Mouse (Mus musculus): Measurements from ENCODE around the gene Gm9837. TPM values are rescaled to one million over a fixed set of nuclear protein-coding genes. Genes with fewer than 3 reads are reported as not detected.

The Gm9837 gene
- total and polyA plus RNA-seq, 2 experiments from 2014 or later = 1.7 TPM; not detected in 1

- no peak for ATAC-seq
- DNase-seq = no peak
- no peaks in the 10 kb centered on the region for H3K27me3 ChIP-seq (ENCODE audit: insufficient read depth, low read length)
- no peak overlapping the region for H3K4me3 ChIP-seq (ENCODE audit: low read depth, low read length)
- 62% methylated on average over 7 of the region's 7 CpGs for WGBS
- no peak overlapping the region for H3K9ac ChIP-seq
- no peaks in the 10 kb centered on the region for H3K9me3 ChIP-seq (ENCODE audit: low read length)
- H3K36me3 ChIP-seq (ENCODE audit: insufficient read depth) = no peaks in the 10 kb centered on the region
- H3K4me2 ChIP-seq (ENCODE audit: low read depth) = no peak overlapping the region
- H3K27ac ChIP-seq (ENCODE audit: low read depth, low read length) = no peak overlapping the region
- no peak for TF ChIP-seq CTCF (IDR thresholded peaks at IDR 0.05; ENCODE audit: low read depth)
- H3K4me1 ChIP-seq (ENCODE audit: insufficient read depth) = no peaks in the 10 kb centered on the region
These were observed 37.9 kb upstream of the Gm9837 start for GRCm38 (mm10) chr11:53508152-53508551.

GRCm38 (mm10) chr11:53507098-53507805 is 37.0 kb upstream of the Gm9837 start:
- Histone ChIP-seq H3K9me3 (ENCODE audit: low read length) (no peaks in the 10 kb centered on the region), H3K27me3 (ENCODE audit: insufficient read depth, low read length) (no peaks in the 10 kb centered on the region), H3K36me3 (ENCODE audit: insufficient read depth) (no peaks in the 10 kb centered on the region), H3K27ac (ENCODE audit: low read depth, low read length) (no peak overlapping the region), H3K4me3 (ENCODE audit: low read depth, low read length) (no peak overlapping the region), H3K4me1 (ENCODE audit: insufficient read depth) (no peaks in the 10 kb centered on the region), H3K9ac (no peak overlapping the region), H3K4me2 (ENCODE audit: low read depth) (no peak overlapping the region)
- TF ChIP-seq CTCF (IDR thresholded peaks at IDR 0.05; ENCODE audit: low read depth) = no peak
- DNase-seq = no peak
- WGBS = 82% methylated on average over 9 of the region's 9 CpGs
- ATAC-seq = no peak

GRCm38 (mm10) chr11:53505026-53505663 is 34.9 kb upstream of the Gm9837 start:
- H3K9ac ChIP-seq = no peak overlapping the region
- no peaks in the 10 kb centered on the region for H3K4me1 ChIP-seq (ENCODE audit: insufficient read depth)
- WGBS = 34% methylated on average over 5 of the region's 5 CpGs
- ATAC-seq (peak; percentile 79), DNase-seq (peak; percentile 59)
- no peaks in the 10 kb centered on the region for H3K9me3 ChIP-seq (ENCODE audit: low read length)
- no peaks in the 10 kb centered on the region for H3K27me3 ChIP-seq (ENCODE audit: insufficient read depth, low read length)
- H3K4me2 ChIP-seq (ENCODE audit: low read depth) = no peak overlapping the region
- no peak overlapping the region for H3K4me3 ChIP-seq (ENCODE audit: low read depth, low read length)
- no peaks in the 10 kb centered on the region for H3K36me3 ChIP-seq (ENCODE audit: insufficient read depth)
- no peak for TF ChIP-seq CTCF (IDR thresholded peaks at IDR 0.05; ENCODE audit: low read depth)
- no peak overlapping the region; the same call in 1 of the 2 replicates for H3K27ac ChIP-seq (ENCODE audit: low read depth, low read length)

GRCm38 (mm10) chr11:53504376-53504775 is 34.1 kb upstream of the Gm9837 start:
- Histone ChIP-seq H3K4me2 (ENCODE audit: low read depth) (no peak overlapping the region), H3K27ac (ENCODE audit: low read depth, low read length) (no peak overlapping the region), H3K27me3 (ENCODE audit: insufficient read depth, low read length) (no peaks in the 10 kb centered on the region), H3K36me3 (ENCODE audit: insufficient read depth) (no peaks in the 10 kb centered on the region), H3K4me1 (ENCODE audit: insufficient read depth) (no peaks in the 10 kb centered on the region), H3K9ac (no peak overlapping the region), H3K4me3 (ENCODE audit: low read depth, low read length) (no peak overlapping the region), H3K9me3 (ENCODE audit: low read length) (no peaks in the 10 kb centered on the region)
- 96% methylated on average over 8 of the region's 8 CpGs for WGBS
- DNase-seq (no peak), ATAC-seq (no peak)
- no peak for TF ChIP-seq CTCF (IDR thresholded peaks at IDR 0.05; ENCODE audit: low read depth)

GRCm38 (mm10) chr11:53503738-53504137 is 33.5 kb upstream of the Gm9837 start:
- no peak overlapping the region for H3K4me3 ChIP-seq (ENCODE audit: low read depth, low read length)
- ATAC-seq = no peak
- TF ChIP-seq CTCF (IDR thresholded peaks at IDR 0.05; ENCODE audit: low read depth) = no peak
- H3K9ac ChIP-seq = no peak overlapping the region
- H3K9me3 ChIP-seq (ENCODE audit: low read length) = no peaks in the 10 kb centered on the region
- no peak overlapping the region for H3K27ac ChIP-seq (ENCODE audit: low read depth, low read length)
- H3K4me1 ChIP-seq (ENCODE audit: insufficient read depth) = no peaks in the 10 kb centered on the region
- H3K27me3 ChIP-seq (ENCODE audit: insufficient read depth, low read length) = no peaks in the 10 kb centered on the region
- WGBS = 86% methylated on average over 5 of the region's 5 CpGs
- DNase-seq = no peak
- no peak overlapping the region for H3K4me2 ChIP-seq (ENCODE audit: low read depth)
- H3K36me3 ChIP-seq (ENCODE audit: insufficient read depth) = no peaks in the 10 kb centered on the region

GRCm38 (mm10) chr11:53502039-53502765 is 31.9 kb upstream of the Gm9837 start:
- TF ChIP-seq CTCF (IDR thresholded peaks at IDR 0.05; ENCODE audit: low read depth) = no peak
- Histone ChIP-seq H3K9me3 (ENCODE audit: low read length) (no peaks in the 10 kb centered on the region), H3K4me1 (ENCODE audit: insufficient read depth) (no peaks in the 10 kb centered on the region), H3K27me3 (ENCODE audit: insufficient read depth, low read length) (no peaks in the 10 kb centered on the region), H3K36me3 (ENCODE audit: insufficient read depth) (no peaks in the 10 kb centered on the region), H3K4me3 (ENCODE audit: low read depth, low read length) (no peak overlapping the region), H3K9ac (no peak overlapping the region), H3K4me2 (ENCODE audit: low read depth) (no peak overlapping the region), H3K27ac (ENCODE audit: low read depth, low read length) (no peak overlapping the region)
- 77% methylated on average over 8 of the region's 8 CpGs for WGBS
- DNase-seq (peak; percentile 19), ATAC-seq (0 out of 2 replicates have a peak, but pooled peaks have one; percentile 23)

GRCm38 (mm10) chr11:53500569-53500968 is 30.3 kb upstream of the Gm9837 start:
- Histone ChIP-seq H3K4me2 (ENCODE audit: low read depth) (no peak overlapping the region), H3K4me1 (ENCODE audit: insufficient read depth) (no peaks in the 10 kb centered on the region), H3K9ac (no peak overlapping the region), H3K27me3 (ENCODE audit: insufficient read depth, low read length) (no peaks in the 10 kb centered on the region), H3K4me3 (ENCODE audit: low read depth, low read length) (no peak overlapping the region), H3K27ac (ENCODE audit: low read depth, low read length) (no peak overlapping the region), H3K9me3 (ENCODE audit: low read length) (no peaks in the 10 kb centered on the region), H3K36me3 (ENCODE audit: insufficient read depth) (no peaks in the 10 kb centered on the region)
- 10% methylated on average over 11 of the region's 11 CpGs for WGBS
- ATAC-seq (no peak), DNase-seq (no peak)
- no peak for TF ChIP-seq CTCF (IDR thresholded peaks at IDR 0.05; ENCODE audit: low read depth)
